Mouse (Mus musculus): Measurements from ENCODE around the gene Adam12.

DNA sequence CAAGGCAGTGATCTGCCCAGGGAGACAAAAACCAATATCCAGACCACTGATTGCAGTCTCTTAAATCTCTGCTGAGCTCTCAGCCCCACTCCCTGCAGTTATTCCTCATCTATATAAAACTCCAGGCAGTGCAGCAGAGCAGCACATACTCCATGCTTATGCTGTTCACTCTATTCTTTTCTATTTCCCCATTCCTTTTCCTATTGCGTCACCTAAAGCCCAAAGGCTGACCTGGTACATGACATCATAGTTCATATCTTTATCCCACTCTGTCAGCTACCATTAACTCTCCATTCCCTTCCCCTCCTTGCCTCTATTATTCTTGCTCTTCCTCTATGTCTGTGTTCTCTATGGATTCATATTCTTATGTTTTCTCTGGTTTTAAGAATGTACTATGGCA lies 246.3 kb downstream of the Adam12 start:
- TF ChIP-seq CTCF (IDR thresholded peaks at IDR 0.05) (no peak), EP300 (IDR thresholded peaks at IDR 0.05; ENCODE audit: insufficient read depth, low read depth, low read length) (no peak), POLR2A (IDR thresholded peaks at IDR 0.05; ENCODE audit: insufficient read depth, low read depth, low read length) (no peak)

Data from heart, adult 2 months (tissue).